Mouse (Mus musculus): ENCODE data around the gene Uchl3.

GRCm38 (mm10) chr14:101616178-101616577 is 37.6 kb upstream of the Uchl3 start:
- no peak for TF ChIP-seq HCFC1 (IDR thresholded peaks at IDR 0.05; ENCODE audit: borderline replicate concordance, insufficient read depth, low read length)
- no peak for TF ChIP-seq ZNF384 (IDR thresholded peaks at IDR 0.05; ENCODE audit: low read depth, low read length)
- TF ChIP-seq CHD2 (IDR thresholded peaks at IDR 0.05; ENCODE audit: low read depth, low read length) = no peak
- no peak for TF ChIP-seq MAFK (IDR thresholded peaks at IDR 0.05; ENCODE audit: insufficient read depth, low read depth, low read length)
